Mouse (Mus musculus): Measurements from ENCODE around the gene Eif4g3. TPM values are rescaled to one million over a fixed set of nuclear protein-coding genes. Genes with fewer than 3 reads are reported as not detected.

Eif4g3 gene
- polyA plus RNA-seq, 1 experiment from 2014 or later = 17.2 TPM

- Histone ChIP-seq H3K4me2 (no peak overlapping the region), H3K9me3 (replicated peaks) (no peaks in the 10 kb centered on the region), H3K9ac (no peak overlapping the region), H3K27me3 (no peaks in the 10 kb centered on the region), H3K36me3 (no peaks in the 10 kb centered on the region), H3K27ac (no peak overlapping the region), H3K4me1 (replicated peaks) (peaks cover 14% of the 10 kb centered on the region), H3K4me3 (no peak overlapping the region)
- 82% methylated on average over 4 of the region's 4 CpGs for whole genome bisulfite sequencing
- no peak for ATAC-seq (replicated peaks; ENCODE audit: insufficient number of reproducible peaks, insufficient read depth, low FRiP score, low read depth)
These were observed 2.4 kb upstream of the Eif4g3 start for GRCm38 (mm10) chr4:137990433-137990832.

- Histone ChIP-seq H3K27me3 (no peaks in the 10 kb centered on the region), H3K4me2 (no peak overlapping the region), H3K27ac (no peak overlapping the region), H3K9ac (no peak overlapping the region), H3K36me3 (no peaks in the 10 kb centered on the region), H3K9me3 (replicated peaks) (no peaks in the 10 kb centered on the region), H3K4me1 (replicated peaks) (peaks cover 22% of the 10 kb centered on the region), H3K4me3 (no peak overlapping the region)
- no peak for ATAC-seq (replicated peaks; ENCODE audit: insufficient number of reproducible peaks, insufficient read depth, low FRiP score, low read depth)
- 67% methylated on average over 7 of the region's 7 CpGs for WGBS
These were observed 1.6 kb upstream of the Eif4g3 start for GRCm38 (mm10) chr4:137991240-137991639.

- peaks cover 5% of the 10 kb centered on the region for H3K36me3 ChIP-seq
- peak; percentile 90 for ATAC-seq (replicated peaks; ENCODE audit: insufficient number of reproducible peaks, insufficient read depth, low FRiP score, low read depth)
- WGBS = under 1% methylated on average over 46 of the region's 59 CpGs
These were observed 503 bp downstream of the Eif4g3 start for GRCm38 (mm10) chr4:137993291-137993758.

GRCm38 (mm10) chr4:137993821-137994561 lies 1.2 kb downstream of the Eif4g3 start:
- peak overlapping the region; percentile 94 for H3K9ac ChIP-seq
- peak overlapping the region; percentile 91 for H3K4me3 ChIP-seq
- peak overlapping the region; percentile 85 for H3K4me2 ChIP-seq
- under 1% methylated on average over 51 of the region's 60 CpGs for WGBS
- H3K27me3 ChIP-seq = no peaks in the 10 kb centered on the region
- ATAC-seq (replicated peaks; ENCODE audit: insufficient number of reproducible peaks, insufficient read depth, low FRiP score, low read depth) = peak; percentile 28
- peak overlapping the region; percentile 91 for H3K27ac ChIP-seq
- peaks cover 12% of the 10 kb centered on the region for H3K36me3 ChIP-seq
- no peaks in the 10 kb centered on the region for H3K9me3 ChIP-seq (replicated peaks)
- peaks cover 27% of the 10 kb centered on the region for H3K4me1 ChIP-seq (replicated peaks)

More at GRCm38 (mm10) chr4:137993291-137993758, 503 bp downstream of the Eif4g3 start:
- Histone ChIP-seq H3K4me1 (replicated peaks) (peaks cover 27% of the 10 kb centered on the region), H3K9ac (peak overlapping the region; percentile 94), H3K27me3 (no peaks in the 10 kb centered on the region), H3K27ac (peak overlapping the region; percentile 91), H3K4me3 (peak overlapping the region; percentile 91), H3K9me3 (replicated peaks) (no peaks in the 10 kb centered on the region), H3K4me2 (peak overlapping the region; percentile 85)

GRCm38 (mm10) chr4:137994562-137995336 lies 1.9 kb downstream of the Eif4g3 start:
- Histone ChIP-seq H3K9ac (peak overlapping the region; percentile 94), H3K9me3 (replicated peaks) (no peaks in the 10 kb centered on the region), H3K4me2 (peak overlapping the region; percentile 85), H3K27ac (peak overlapping the region; percentile 91), H3K4me1 (replicated peaks) (peaks cover 27% of the 10 kb centered on the region), H3K27me3 (no peaks in the 10 kb centered on the region), H3K36me3 (peaks cover 16% of the 10 kb centered on the region), H3K4me3 (peak overlapping the region; percentile 91)
- ATAC-seq (replicated peaks; ENCODE audit: insufficient number of reproducible peaks, insufficient read depth, low FRiP score, low read depth) = no peak
- WGBS = 38% methylated on average over 12 of the region's 12 CpGs

GRCm38 (mm10) chr4:137995399-137995798 lies 2.6 kb downstream of the Eif4g3 start:
- H3K27ac ChIP-seq = no peak overlapping the region
- WGBS = 44% methylated on average over 12 of the region's 12 CpGs

GRCm38 (mm10) chr4:137998232-137998631 lies 5.4 kb downstream of the Eif4g3 start:
- 71% methylated on average over 4 of the region's 4 CpGs for WGBS
- peaks cover 32% of the 10 kb centered on the region for H3K4me1 ChIP-seq (replicated peaks)
- no peak overlapping the region for H3K4me3 ChIP-seq
- ATAC-seq (replicated peaks; ENCODE audit: insufficient number of reproducible peaks, insufficient read depth, low FRiP score, low read depth) = no peak
- H3K36me3 ChIP-seq = peaks cover 16% of the 10 kb centered on the region
- no peaks in the 10 kb centered on the region for H3K9me3 ChIP-seq (replicated peaks)
- no peaks in the 10 kb centered on the region for H3K27me3 ChIP-seq
- H3K27ac ChIP-seq = no peak overlapping the region
- no peak overlapping the region for H3K4me2 ChIP-seq
- H3K9ac ChIP-seq = no peak overlapping the region

More at GRCm38 (mm10) chr4:137995399-137995798, 2.6 kb downstream of the Eif4g3 start:
- Histone ChIP-seq H3K27me3 (no peaks in the 10 kb centered on the region), H3K4me1 (replicated peaks) (peaks cover 31% of the 10 kb centered on the region), H3K4me3 (peak overlapping the region; percentile 91), H3K9ac (no peak overlapping the region; the same call in 1 of the 2 replicates), H3K36me3 (peaks cover 16% of the 10 kb centered on the region), H3K4me2 (peak overlapping the region; percentile 85), H3K9me3 (replicated peaks) (no peaks in the 10 kb centered on the region)
- no peak for ATAC-seq (replicated peaks; ENCODE audit: insufficient number of reproducible peaks, insufficient read depth, low FRiP score, low read depth)

- no peak for ATAC-seq (replicated peaks; ENCODE audit: insufficient number of reproducible peaks, insufficient read depth, low FRiP score, low read depth)
- peaks cover 20% of the 10 kb centered on the region for H3K4me1 ChIP-seq (replicated peaks)
- no peak overlapping the region for H3K4me3 ChIP-seq
- 14% methylated on average over 7 of the region's 7 CpGs for WGBS
- H3K9ac ChIP-seq = no peak overlapping the region
- H3K27ac ChIP-seq = peak overlapping the region; percentile 64
- H3K9me3 ChIP-seq (replicated peaks) = no peaks in the 10 kb centered on the region
- no peaks in the 10 kb centered on the region for H3K27me3 ChIP-seq
- H3K4me2 ChIP-seq = peak overlapping the region; percentile 19
- H3K36me3 ChIP-seq = peaks cover 16% of the 10 kb centered on the region
These were observed 7.9 kb downstream of the Eif4g3 start for GRCm38 (mm10) chr4:138000682-138001081.

GRCm38 (mm10) chr4:138003909-138004610 lies 11.2 kb downstream of the Eif4g3 start:
- Histone ChIP-seq H3K9ac (no peak overlapping the region), H3K4me3 (no peak overlapping the region), H3K4me2 (no peak overlapping the region), H3K9me3 (replicated peaks) (no peaks in the 10 kb centered on the region), H3K27me3 (no peaks in the 10 kb centered on the region), H3K36me3 (peaks cover 8% of the 10 kb centered on the region), H3K27ac (no peak overlapping the region), H3K4me1 (replicated peaks) (peaks cover 10% of the 10 kb centered on the region)
- 81% methylated on average over 11 of the region's 11 CpGs for WGBS
- ATAC-seq (replicated peaks; ENCODE audit: insufficient number of reproducible peaks, insufficient read depth, low FRiP score, low read depth) = no peak

- no peak for ATAC-seq (replicated peaks; ENCODE audit: insufficient number of reproducible peaks, insufficient read depth, low FRiP score, low read depth)
- Histone ChIP-seq H3K9me3 (replicated peaks) (no peaks in the 10 kb centered on the region), H3K27me3 (no peaks in the 10 kb centered on the region), H3K4me2 (no peak overlapping the region), H3K4me1 (replicated peaks) (peaks cover 3% of the 10 kb centered on the region), H3K9ac (no peak overlapping the region), H3K4me3 (no peak overlapping the region), H3K27ac (no peak overlapping the region), H3K36me3 (peaks cover 7% of the 10 kb centered on the region; the same call in 1 of the 2 replicates)
- 77% methylated on average over 1 of the region's 1 CpGs for WGBS
These were observed 13.0 kb downstream of the Eif4g3 start for GRCm38 (mm10) chr4:138005781-138006180.
